Mouse (Mus musculus) hindbrain, embryonic 14.5 days (tissue): Measurements from ENCODE around the gene Ctsw. TPM values are rescaled to one million over a fixed set of nuclear protein-coding genes. Genes with fewer than 3 reads are reported as not detected.

Source experiments
- ATAC-seq: fragments of 200-750 bp; cut with Nextera tagmentation; 2 replicates; pipeline ENCODE4 v1.8.0; 2017; ENCODE audit warnings: moderate number of reproducible peaks, mild to moderate bottlenecking, moderate TSS enrichment, moderate library complexity; ENCODE audit not compliant: low FRiP score
- DNase-seq: peaks from one replicate; pipeline ENCODE4 v3.0.0-alpha.2; 2015; ENCODE audit warnings: low spot score
- H3K27ac ChIP-seq: fragments of 300-500 bp; sonication (generic); 2 replicates; pipeline ENCODE4 v1.5.1; 2014; ENCODE audit warnings: mild to moderate bottlenecking, moderate library complexity
- H3K27me3 ChIP-seq: fragments of 300-500 bp; sonication (generic); 2 replicates; pipeline ENCODE4 v1.6.1; 2014; ENCODE audit warnings: mild to moderate bottlenecking, low read length, mixed read lengths; ENCODE audit not compliant: control insufficient read depth, insufficient read depth
- H3K36me3 ChIP-seq: fragments of 300-500 bp; sonication (generic); replicated peaks from 2 replicates; pipeline ENCODE4 v1.6.1; 2014; ENCODE audit not compliant: control insufficient read depth, insufficient read depth
- H3K4me1 ChIP-seq: fragments of 300-500 bp; sonication (generic); replicated peaks from 2 replicates; pipeline ENCODE4 v1.6.1; 2014; ENCODE audit warnings: antibody characterized with exemption, low read length, mixed read lengths; ENCODE audit not compliant: control insufficient read depth, insufficient read depth
- H3K4me2 ChIP-seq: fragments of 300-500 bp; sonication (generic); replicated peaks from 2 replicates; pipeline ENCODE4 v1.6.1; 2014; ENCODE audit warnings: mild to moderate bottlenecking, moderate library complexity
- H3K4me3 ChIP-seq: fragments of 300-500 bp; sonication (generic); replicated peaks from 2 replicates; pipeline ENCODE4 v1.5.1; 2014; ENCODE audit warnings: mild to moderate bottlenecking, low read length
- H3K9ac ChIP-seq: fragments of 300-500 bp; sonication (generic); 2 replicates; pipeline ENCODE4 v1.6.1; 2014
- H3K9me3 ChIP-seq: fragments of 300-500 bp; sonication (generic); 2 replicates; pipeline ENCODE4 v1.6.1; 2016; ENCODE audit warnings: low read length; ENCODE audit not compliant: control insufficient read depth
- WGBS: fragments of 180-500 bp; shearing (Covaris S2); extraction: QIAGEN DNeasy Blood & Tissue Kit; methylation state at CpG from one replicate; pipeline ENCODE4 v1.1.7; 2014; 5-methylcytosine and 5-hydroxymethylcytosine counted together
- polyA plus RNA-seq: library from polyadenylated mRNA; unstranded; fragments of >200 nt; fragmentation: Nextera tagmentation; extraction: Ambion mirVana; gene quantifications from 2 replicates; pipeline ENCODE4 v1.2.1, GENCODE M21; 2014

The Ctsw gene
- polyA plus RNA-seq, 1 experiment from 2014 or later, result 5.4 TPM

- 1% methylated on average over 26 of the region's 26 CpGs for WGBS
These were observed 20.7 kb upstream of the Ctsw start for GRCm38 (mm10) chr19:5488878-5489571.

GRCm38 (mm10) chr19:5487768-5488550, 19.7 kb upstream of the Ctsw start, which contains the start of gene Mus81:
Mus81 (minus strand) TSS chr19:5488402.
- under 1% methylated on average over 39 of the region's 39 CpGs for WGBS
- H3K4me1 ChIP-seq, result peaks cover 30% of the 10 kb centered on the region

More at GRCm38 (mm10) chr19:5488878-5489571, 20.7 kb upstream of the Ctsw start:
- Histone ChIP-seq H3K27me3 (no peaks in the 10 kb centered on the region), H3K27ac (peak overlapping the region; percentile 99), H3K9me3 (no peaks in the 10 kb centered on the region), H3K4me1 (peaks cover 30% of the 10 kb centered on the region), H3K36me3 (peaks cover 43% of the 10 kb centered on the region), H3K4me3 (peak overlapping the region; percentile 46), H3K4me2 (peak overlapping the region; percentile 86), H3K9ac (peak overlapping the region; percentile 57)
- ATAC-seq (peak; percentile 72), DNase-seq (peak; percentile 84)

GRCm38 (mm10) chr19:5486771-5487170, 18.5 kb upstream of the Ctsw start:
- ATAC-seq (no peak), DNase-seq (no peak)
- H3K4me3 ChIP-seq, result peak overlapping the region; percentile 46; the same call in 1 of the 2 replicates
- no peaks in the 10 kb centered on the region for H3K27me3 ChIP-seq
- no peak overlapping the region for H3K27ac ChIP-seq
- peak overlapping the region; percentile 86; the same call in 1 of the 2 replicates for H3K4me2 ChIP-seq
- H3K4me1 ChIP-seq, result peaks cover 20% of the 10 kb centered on the region
- 88% methylated on average over 4 of the region's 4 CpGs for WGBS
- H3K36me3 ChIP-seq, result peaks cover 43% of the 10 kb centered on the region
- no peaks in the 10 kb centered on the region for H3K9me3 ChIP-seq
- no peak overlapping the region for H3K9ac ChIP-seq

More at GRCm38 (mm10) chr19:5487768-5488550, 19.7 kb upstream of the Ctsw start, which contains the start of gene Mus81:
- no peaks in the 10 kb centered on the region for H3K27me3 ChIP-seq
- ATAC-seq (peak; percentile 63), DNase-seq (peak; percentile 93)
- peak within 1 kb of the TSS; percentile 59 for H3K9ac ChIP-seq
- peak within 1 kb of the TSS; percentile 99 for H3K27ac ChIP-seq
- peaks cover 43% of the 10 kb centered on the region for H3K36me3 ChIP-seq
- H3K4me3 ChIP-seq, result peak within 1 kb of the TSS; percentile 46
- H3K9me3 ChIP-seq, result no peaks in the 10 kb centered on the region
- peak within 1 kb of the TSS; percentile 86 for H3K4me2 ChIP-seq

- no peak for ATAC-seq
- no peak overlapping the region for H3K4me3 ChIP-seq
These were observed 18.0 kb upstream of the Ctsw start for GRCm38 (mm10) chr19:5486286-5486685.

GRCm38 (mm10) chr19:5485821-5486220, 17.5 kb upstream of the Ctsw start:
- Histone ChIP-seq H3K27ac (no peak overlapping the region), H3K36me3 (peaks cover 51% of the 10 kb centered on the region), H3K4me3 (no peak overlapping the region), H3K9ac (no peak overlapping the region), H3K4me1 (peaks cover 18% of the 10 kb centered on the region; the same call in 1 of the 2 replicates), H3K4me2 (no peak overlapping the region), H3K27me3 (no peaks in the 10 kb centered on the region), H3K9me3 (no peaks in the 10 kb centered on the region)
- DNase-seq, result no peak
- WGBS, result 92% methylated on average over 7 of the region's 7 CpGs
- ATAC-seq, result no peak

More at GRCm38 (mm10) chr19:5486286-5486685, 18.0 kb upstream of the Ctsw start:
- H3K4me2 ChIP-seq, result no peak overlapping the region
- no peak overlapping the region for H3K27ac ChIP-seq
- WGBS, result 91% methylated on average over 8 of the region's 8 CpGs
- peaks cover 47% of the 10 kb centered on the region for H3K36me3 ChIP-seq
- H3K4me1 ChIP-seq, result peaks cover 18% of the 10 kb centered on the region; the same call in 1 of the 2 replicates
- no peak overlapping the region for H3K9ac ChIP-seq
- DNase-seq, result no peak
- H3K27me3 ChIP-seq, result no peaks in the 10 kb centered on the region
- H3K9me3 ChIP-seq, result no peaks in the 10 kb centered on the region

GRCm38 (mm10) chr19:5485371-5485770, 17.1 kb upstream of the Ctsw start:
- H3K9me3 ChIP-seq, result no peaks in the 10 kb centered on the region
- H3K27ac ChIP-seq, result no peak overlapping the region
- no peak overlapping the region for H3K9ac ChIP-seq
- WGBS, result 92% methylated on average over 8 of the region's 8 CpGs
- peaks cover 56% of the 10 kb centered on the region for H3K36me3 ChIP-seq
- no peak overlapping the region for H3K4me2 ChIP-seq
- peaks cover 18% of the 10 kb centered on the region; the same call in 1 of the 2 replicates for H3K4me1 ChIP-seq
- H3K27me3 ChIP-seq, result no peaks in the 10 kb centered on the region
- DNase-seq, result no peak
- ATAC-seq, result no peak
- H3K4me3 ChIP-seq, result no peak overlapping the region

GRCm38 (mm10) chr19:5484496-5484895, 16.2 kb upstream of the Ctsw start:
- WGBS, result 91% methylated on average over 5 of the region's 5 CpGs
- no peak overlapping the region for H3K27ac ChIP-seq
- H3K4me1 ChIP-seq, result peaks cover 13% of the 10 kb centered on the region; the same call in 1 of the 2 replicates
- no peak for ATAC-seq
- no peaks in the 10 kb centered on the region for H3K9me3 ChIP-seq
- no peak overlapping the region for H3K4me2 ChIP-seq
- H3K36me3 ChIP-seq, result peaks cover 59% of the 10 kb centered on the region
- no peak for DNase-seq
- no peak overlapping the region for H3K4me3 ChIP-seq
- no peaks in the 10 kb centered on the region for H3K27me3 ChIP-seq
- no peak overlapping the region for H3K9ac ChIP-seq

- Histone ChIP-seq H3K4me3 (no peak overlapping the region), H3K4me2 (no peak overlapping the region), H3K9ac (no peak overlapping the region), H3K4me1 (0 out of 2 replicates have a peak, but pooled peaks cover 9% of the 10 kb centered on the region), H3K27me3 (no peaks in the 10 kb centered on the region), H3K9me3 (no peaks in the 10 kb centered on the region), H3K27ac (no peak overlapping the region), H3K36me3 (peaks cover 65% of the 10 kb centered on the region)
- ATAC-seq, result no peak
- no peak for DNase-seq
- 94% methylated on average over 19 of the region's 19 CpGs for WGBS
These were observed 15.4 kb upstream of the Ctsw start for GRCm38 (mm10) chr19:5483386-5484359.
